Mouse (Mus musculus) G1E (cell line): ENCODE measurements at regions not wholly inside any gene's neighbourhood (a gene's known extent, or its start where the extent isn't known, plus 50 kb on each side); places are given as distances from the start of the nearest gene placed in this dataset.

Experiments
- CTCF ChIP-seq: IDR thresholded peaks from 2 replicates; pipeline ENCODE4 v1.5.1; 2012; ENCODE audit warnings: low read depth, low read length, inconsistent platforms, mixed read lengths
- GATA1 ChIP-seq: IDR thresholded peaks from 2 replicates; pipeline ENCODE4 v1.6.1; 2012; ENCODE audit warnings: borderline replicate concordance, low read length, inconsistent platforms, mixed read lengths
- GATA2 ChIP-seq: IDR thresholded peaks from 2 replicates; pipeline ENCODE4 v1.6.1; 2012; ENCODE audit warnings: low read depth, low read length, inconsistent platforms, borderline replicate concordance
- POLR2AphosphoS5 ChIP-seq: IDR thresholded peaks from 2 replicates; pipeline ENCODE4 v1.6.1; 2012; ENCODE audit warnings: low read depth, low read length, inconsistent platforms; ENCODE audit not compliant: insufficient replicate concordance
- TAL1 ChIP-seq: conservative IDR thresholded peaks from 2 replicates; pipeline ENCODE4 v1.6.1; 2012; ENCODE audit warnings: low read depth, low read length, inconsistent platforms, mixed read lengths

DNA sequence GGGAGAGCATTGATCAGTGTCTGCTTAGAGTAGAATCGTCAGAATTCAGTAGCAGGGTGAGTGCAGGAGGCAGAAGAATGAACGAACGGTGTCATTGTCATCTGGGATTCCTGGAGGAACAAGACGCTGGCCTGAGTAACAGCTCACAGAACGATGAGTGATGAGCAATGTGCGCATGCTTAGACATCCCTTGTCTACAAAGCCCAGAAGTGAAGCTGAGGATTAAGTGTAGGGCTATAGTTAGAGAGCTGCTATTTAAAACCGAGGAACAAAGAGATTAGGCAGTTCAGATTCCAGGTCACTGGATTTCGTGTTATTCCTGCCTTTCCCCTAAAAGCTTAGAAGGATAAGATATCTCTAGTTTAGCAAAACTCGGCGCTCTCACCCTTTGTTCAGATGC lies 826.8 kb downstream of the Fam19a2 start:
- no peak for TF ChIP-seq CTCF
- no peak for TF ChIP-seq GATA1
- no peak for TF ChIP-seq GATA2
- no peak for TF ChIP-seq POLR2AphosphoS5
- TF ChIP-seq TAL1 = no peak
